Mouse (Mus musculus): ENCODE results near the gene Kctd15.

The Kctd15 gene

DNA sequence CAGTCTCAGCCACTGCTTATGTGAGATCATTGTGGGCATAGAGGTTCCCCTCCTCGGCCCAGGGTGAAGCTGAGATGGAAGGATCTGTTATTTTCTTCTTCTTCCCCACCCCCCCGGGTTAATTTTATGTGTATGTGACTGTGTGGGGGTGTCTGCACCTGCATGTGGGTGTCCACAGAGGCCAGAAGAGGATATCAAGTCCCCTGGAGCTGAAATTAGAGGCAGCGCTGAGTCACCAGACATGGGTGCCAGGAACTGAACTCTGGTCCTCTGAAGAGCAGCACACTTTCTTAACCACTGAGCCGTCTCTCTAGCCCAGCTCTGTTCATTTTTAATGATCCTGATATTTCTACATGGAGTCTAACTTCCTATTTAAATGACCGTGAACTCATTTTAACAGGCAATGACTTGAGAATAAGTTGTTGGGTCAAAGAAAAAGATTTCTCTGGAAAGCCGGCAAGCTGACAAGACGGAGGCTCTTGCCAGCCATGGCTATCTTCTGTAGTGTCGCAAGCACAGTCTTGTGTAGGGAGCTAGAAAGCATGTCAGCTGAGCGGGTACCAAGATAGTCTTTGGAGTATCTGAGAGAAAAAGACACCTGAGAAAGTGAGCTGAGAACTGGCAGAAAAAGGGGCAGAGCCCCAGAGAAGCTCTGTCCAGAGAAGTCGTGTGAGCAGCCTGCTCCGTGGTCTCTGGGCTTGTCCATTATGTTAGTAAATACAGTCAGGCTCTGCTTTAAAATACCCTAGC is 38.2 kb downstream of the Kctd15 start:
- DNase-seq: no peak

DNA sequence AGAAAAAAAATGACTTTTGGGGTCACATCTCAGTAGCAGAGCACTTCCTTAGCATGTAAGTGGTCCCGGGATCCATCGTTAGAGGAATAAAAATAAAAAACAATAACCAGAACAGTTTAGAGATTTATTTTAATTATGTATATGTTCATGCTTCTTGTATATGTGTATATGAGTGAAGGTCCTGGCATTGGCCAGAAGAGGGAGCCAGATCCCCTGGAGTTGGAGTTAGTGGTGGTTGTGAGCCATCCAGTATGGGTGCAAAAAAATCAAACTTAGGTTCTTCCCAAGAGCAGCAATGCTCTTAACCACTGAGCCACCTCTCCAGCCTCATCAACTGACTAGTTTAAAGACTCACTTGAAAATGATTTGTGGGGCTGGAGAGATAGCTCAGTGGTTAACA is 40.3 kb downstream of the Kctd15 start:
- DNase-seq: no peak

DNA sequence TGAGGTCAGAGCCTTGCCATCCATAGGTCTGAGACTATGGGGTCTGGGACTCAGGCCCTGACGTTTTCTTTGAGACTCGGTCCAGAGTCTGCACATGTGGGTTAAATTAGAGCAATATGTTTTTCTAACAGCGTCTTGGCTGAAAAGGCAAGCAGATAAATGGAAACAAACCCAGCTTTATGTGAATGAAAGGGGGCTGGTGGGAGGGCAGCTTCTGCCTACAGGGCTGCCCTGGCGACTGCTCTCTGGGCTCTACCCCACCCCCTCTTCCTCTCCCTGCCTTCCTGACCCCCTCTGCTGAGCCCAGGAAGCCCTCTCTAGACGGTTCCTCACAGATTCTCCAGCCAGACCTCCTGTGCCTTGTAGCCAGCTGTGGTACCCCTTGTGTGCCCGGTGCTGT is 46.1 kb downstream of the Kctd15 start:
- DNase-seq: no peak

DNA sequence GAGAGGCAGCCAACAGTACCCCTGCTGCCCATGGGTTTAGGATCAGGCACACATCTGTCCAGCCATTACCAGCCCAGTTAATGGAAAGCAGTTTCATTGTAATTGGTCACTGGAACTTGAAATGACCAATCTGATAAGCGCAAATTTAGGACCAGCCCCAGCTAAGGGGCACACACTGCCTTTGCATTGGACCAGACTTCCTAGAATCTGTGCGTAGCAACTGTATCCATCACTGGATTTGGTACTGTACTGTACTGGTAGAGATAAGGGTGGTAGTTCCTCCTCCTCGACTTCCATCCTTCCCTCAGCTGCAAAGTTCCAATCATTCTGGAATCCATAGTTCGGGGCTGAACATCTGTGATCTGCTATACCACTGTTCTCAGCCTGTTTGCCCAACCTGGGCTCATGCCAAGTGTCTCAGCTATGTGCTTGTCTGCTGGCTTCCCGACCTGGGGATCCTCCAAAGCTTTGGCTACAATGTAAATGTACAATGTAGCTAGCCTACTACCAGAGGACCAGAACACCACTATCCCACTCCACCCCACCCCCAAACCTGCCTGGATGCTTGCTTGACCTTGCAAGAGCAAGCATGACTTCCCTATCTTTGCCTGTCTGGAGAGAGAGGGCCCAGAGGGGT is 49.1 kb downstream of the Kctd15 start:
- no peak for DNase-seq

DNA sequence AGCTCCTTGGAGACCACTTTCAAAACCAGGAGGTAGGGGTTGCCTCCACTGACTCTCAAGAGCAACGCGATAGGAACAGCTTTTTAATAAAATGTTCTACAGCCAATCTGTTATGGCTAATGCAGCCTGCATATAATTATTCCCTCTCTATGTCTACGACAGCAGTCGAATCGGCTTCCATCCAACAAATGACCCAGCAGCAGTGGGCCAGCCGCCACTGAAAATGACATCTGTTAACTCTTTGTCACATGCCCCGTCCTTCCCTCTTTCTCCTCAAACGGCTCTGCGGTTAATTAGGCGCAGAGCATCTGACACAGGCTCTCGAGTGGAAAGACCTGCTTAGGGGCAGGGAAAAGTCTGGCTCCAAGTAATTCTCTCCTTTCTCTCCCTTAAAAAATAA is 49.8 kb downstream of the Kctd15 start:
- peak; percentile 35 for DNase-seq

DNA sequence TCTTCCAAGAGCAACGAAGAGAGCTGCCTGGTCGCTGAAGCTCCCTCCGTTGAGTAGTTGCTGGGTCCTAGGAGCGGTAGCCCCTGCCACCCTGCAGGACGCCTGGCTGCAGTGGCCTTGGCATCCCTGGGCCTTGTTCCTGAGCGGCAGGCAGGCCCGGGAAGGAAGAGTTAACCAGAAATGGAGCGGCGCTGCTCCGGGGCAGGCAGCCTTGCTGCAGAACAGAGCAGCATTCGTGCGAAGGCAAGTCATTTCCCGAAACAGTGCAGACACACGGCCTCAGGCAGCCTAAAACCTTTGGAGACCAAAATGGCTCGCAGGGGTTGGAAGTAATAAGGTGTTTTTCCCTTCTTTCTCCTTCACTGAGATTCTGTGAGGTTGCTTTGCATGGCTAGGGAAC is 50.5 kb downstream of the Kctd15 start:
- peak; percentile 27 for DNase-seq

DNA sequence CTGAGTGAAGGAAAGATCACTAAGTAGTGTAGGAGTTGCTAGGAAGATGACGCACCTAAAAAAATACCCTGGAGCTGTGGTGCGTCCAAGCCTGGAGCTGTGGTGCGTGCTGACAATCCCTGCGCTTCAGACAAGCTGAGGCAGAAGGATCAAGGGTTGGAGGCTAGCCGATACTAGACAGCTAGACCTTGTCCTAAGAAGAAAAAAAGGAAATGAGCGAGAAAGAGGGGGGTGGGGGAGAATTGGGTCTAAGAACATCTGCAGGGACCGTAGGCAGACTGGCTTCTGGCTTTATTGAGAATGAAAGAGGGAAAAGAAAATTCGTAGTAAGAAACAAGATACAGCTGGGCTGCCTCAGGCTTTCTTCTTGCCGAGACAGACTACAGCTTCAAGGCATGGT is 58.0 kb downstream of the Kctd15 start:
- no peak for DNase-seq

DNA sequence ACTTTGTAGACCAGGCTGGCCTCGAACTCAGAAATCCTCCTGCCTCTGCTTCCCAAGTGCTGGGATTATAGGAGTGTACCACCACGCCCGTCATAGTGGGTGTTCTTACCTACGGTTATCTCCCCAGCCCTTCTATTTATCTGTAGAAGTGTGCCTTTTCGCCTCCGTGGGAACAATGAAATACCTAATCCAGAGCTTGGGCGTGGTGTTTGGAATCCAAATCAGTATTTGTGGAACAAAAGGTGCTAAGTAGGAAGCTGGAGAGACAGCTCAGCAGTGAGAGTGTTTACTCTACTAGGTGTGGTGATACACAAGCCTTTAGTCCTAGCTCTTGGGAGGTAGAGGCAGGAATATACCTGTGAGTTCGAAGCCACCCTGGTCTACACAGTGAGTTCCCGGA is 58.5 kb downstream of the Kctd15 start:
- no peak for DNase-seq

DNA sequence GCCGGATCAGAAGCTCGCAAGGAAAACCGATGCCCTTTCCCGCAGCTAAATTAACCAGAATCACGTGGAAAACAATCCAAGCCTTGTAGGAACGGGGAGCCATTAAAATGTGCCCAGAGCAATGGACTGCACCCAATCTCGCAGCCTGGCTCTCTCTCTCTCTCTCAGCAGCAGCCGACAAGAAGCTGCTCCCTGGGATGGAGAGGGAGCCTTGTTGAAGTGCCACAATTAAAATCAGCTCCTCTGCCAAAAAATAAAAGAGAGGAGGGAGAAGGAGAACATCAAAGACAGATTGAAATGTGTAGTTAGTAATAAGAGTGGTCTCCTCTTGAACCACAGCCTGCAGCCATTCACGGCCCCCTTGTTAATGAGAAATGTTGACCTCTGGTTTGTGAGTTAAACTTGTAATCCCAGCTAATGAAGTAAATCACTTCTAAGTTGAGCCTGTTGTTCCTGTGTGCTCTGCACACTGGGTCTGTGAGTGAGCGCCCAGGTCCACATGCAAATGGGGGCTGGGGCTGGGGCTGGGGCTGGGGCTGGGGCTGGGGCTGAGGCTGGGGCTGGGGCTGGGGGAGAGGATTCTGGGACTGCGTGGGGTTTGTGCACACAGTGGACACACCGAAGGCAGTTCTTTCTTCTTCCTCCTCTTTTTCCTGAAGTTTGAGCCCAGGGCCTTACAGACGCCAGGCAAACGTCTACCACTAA is 59.8 kb downstream of the Kctd15 start:
- DNase-seq: peak; percentile 21

DNA sequence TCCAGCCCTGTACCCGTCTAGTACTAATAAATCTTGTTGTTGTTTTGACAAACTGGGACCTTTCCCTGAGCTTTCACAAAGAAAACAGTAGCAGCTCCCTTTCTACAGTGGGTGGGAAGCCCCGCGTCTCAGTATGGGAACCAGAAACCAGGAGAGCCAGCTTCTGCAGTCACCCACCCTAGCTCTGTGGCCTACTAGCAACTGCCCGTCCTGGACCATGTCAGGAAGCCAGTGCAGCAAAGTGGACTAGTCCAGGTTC is 61.3 kb downstream of the Kctd15 start:
- DNase-seq: no peak

DNA sequence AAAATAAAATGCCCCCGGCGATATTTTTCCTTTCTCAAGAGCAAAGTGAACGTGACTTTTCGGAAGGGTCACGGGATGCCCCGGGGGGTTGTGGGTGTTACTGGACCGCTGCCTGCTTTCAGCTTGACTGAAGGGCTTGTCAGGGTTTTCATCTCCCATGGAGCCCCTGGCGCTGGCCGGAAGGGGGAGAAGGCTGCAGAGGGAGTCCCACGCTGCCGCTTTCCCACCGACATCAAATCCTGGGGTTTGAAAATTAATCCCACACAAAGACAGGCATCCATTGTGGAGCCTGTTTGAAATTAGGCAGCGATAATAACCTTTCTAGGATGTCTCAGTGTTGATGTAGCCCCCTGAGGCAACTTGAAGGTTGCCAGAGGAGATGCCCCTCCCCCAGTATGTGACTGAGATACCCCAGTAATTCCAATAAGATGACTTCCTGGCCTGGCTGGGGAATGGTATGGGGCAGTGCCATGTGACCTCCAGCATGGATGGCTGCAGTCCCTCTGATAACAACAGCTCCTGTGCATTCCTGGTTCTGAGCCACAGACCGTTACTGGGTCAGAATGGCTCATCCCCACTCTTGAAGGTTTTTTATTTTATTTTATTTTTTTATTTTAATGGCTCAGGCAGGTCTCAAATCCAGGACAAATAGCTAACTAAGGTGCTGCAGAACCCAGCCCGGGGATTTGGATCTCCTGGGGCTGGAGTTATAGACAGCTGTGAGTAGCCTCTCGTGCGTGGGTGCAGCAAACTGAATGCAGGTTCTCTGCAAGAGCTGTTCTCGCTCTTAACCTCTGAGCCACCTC is 61.8 kb downstream of the Kctd15 start:
- DNase-seq: peak; percentile 58

DNA sequence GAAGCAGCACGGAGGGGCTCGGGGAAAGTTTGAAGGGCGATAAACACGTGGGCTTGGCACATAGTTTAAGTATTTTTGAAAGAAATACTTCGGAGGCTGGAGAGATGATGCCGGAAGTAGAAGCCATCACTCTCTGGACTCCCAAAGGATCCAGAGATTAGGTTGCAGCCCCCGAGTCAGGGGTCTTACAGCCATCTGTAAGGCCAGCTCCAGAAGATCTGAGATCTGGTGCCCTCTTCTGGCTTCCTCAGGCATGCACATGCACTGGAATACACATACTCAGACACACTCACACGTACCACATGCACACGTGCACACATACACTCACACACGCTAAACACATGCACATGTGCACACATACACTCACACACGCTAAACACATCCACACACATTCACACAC is 65.8 kb downstream of the Kctd15 start:
- no peak for DNase-seq

Data from kidney, postnatal 14 days (tissue).